Mouse (Mus musculus): ENCODE measurements around the gene 2810408A11Rik. TPM values are rescaled to one million over a fixed set of nuclear protein-coding genes. Genes with fewer than 3 reads are reported as not detected.
"Not testable (repeated sequence)": the region's sequence is repeated elsewhere in the genome, so short reads cannot be mapped to it uniquely, and the experiment has no call there.

Gene 2810408A11Rik
- polyA plus RNA-seq, 1 experiment from 2014 or later, result 16.1 TPM

DNA sequence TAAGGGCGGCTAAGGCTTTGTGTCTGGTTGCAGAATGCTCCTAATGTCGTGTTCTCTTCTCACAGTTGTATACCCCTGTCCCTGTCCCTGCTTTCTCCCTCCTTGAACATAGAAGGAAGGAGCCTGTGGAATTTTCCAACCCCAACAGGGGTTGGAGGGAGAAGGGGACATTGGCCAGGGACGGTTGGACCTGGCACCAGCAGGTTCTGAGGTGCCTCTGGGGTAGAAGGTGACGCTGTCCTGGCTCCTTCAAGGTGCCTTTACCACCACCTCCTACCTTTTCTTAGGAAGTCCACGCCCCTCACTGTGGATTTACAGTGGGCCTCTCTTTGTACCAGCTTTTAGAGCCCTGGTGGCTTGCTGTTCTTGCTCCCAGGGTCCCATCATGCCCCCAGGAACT is 37.0 kb upstream of the 2810408A11Rik start:
- Histone ChIP-seq H3K9ac (replicated peaks) (peak overlapping the region; percentile 36; the same call in 1 of the 2 replicates), H3K4me3 (replicated peaks) (no peak overlapping the region), H3K4me2 (replicated peaks) (no peak overlapping the region), H3K36me3 (no peaks in the 10 kb centered on the region), H3K27ac (no peak overlapping the region), H3K9me3 (no peaks in the 10 kb centered on the region), H3K27me3 (peaks cover 46% of the 10 kb centered on the region), H3K4me1 (replicated peaks) (peaks cover 21% of the 10 kb centered on the region)
- WGBS, result 68% methylated on average over 5 of the region's 5 CpGs
- ATAC-seq, result no peak

DNA sequence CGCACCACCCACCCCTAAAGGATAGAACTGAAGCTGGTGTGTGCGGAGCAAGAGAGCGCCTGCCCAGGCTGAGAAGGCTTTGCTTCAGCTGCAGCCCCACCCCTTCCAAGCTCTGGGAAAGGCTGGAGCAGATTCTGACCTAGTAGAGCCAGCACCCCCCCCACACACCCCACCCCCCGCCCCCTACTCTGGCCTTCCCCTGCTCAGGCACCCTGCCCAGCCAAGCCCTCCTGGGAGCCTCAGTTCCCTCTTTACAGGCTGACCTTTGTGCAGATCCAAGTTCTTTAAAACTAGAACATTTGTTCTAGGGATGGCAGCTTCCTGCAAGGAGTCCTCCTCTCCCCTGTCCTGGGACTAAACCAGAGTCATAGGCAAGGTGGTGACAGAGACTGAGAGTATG is 36.6 kb upstream of the 2810408A11Rik start:
- Histone ChIP-seq H3K9me3 (no peaks in the 10 kb centered on the region), H3K27me3 (peaks cover 46% of the 10 kb centered on the region), H3K4me1 (replicated peaks) (peaks cover 21% of the 10 kb centered on the region), H3K4me3 (replicated peaks) (no peak overlapping the region), H3K9ac (replicated peaks) (no peak overlapping the region), H3K27ac (no peak overlapping the region), H3K4me2 (replicated peaks) (no peak overlapping the region), H3K36me3 (no peaks in the 10 kb centered on the region)
- WGBS, result 38% methylated on average over 4 of the region's 4 CpGs
- no peak for ATAC-seq

DNA sequence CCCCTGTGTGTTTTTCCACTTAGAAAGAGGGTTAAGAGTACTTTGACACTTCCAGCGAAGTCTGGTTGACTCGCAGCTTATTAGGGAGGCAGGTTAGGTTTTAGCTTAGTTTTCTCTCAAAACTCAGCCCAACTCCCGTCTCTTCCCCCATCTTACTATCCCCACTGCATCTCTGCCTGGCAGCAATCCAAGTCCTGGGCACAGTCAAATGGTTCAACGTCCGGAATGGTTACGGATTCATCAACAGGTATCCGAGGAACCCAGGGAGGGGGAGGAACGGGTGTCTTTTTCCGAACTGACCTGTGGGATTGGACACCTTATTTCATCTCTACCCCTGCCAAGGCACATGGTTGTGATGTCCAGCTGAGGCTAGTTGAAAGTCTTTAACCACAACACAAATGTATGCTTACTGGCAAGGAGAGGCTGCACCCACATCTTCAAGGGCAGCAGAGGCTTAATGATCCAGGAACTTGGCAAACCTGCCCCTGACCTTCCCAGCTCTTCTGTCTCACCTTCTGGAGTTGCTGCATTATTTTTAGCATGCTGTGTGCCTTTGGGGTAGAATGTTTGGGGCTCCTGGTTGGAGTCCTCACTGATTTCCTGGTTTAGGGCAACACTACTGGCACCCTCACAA is 36.0 kb upstream of the 2810408A11Rik start:
- Histone ChIP-seq H3K9me3 (no peaks in the 10 kb centered on the region), H3K36me3 (no peaks in the 10 kb centered on the region), H3K27ac (no peak overlapping the region), H3K4me2 (replicated peaks) (peak overlapping the region; percentile 99), H3K9ac (replicated peaks) (peak overlapping the region; percentile 75), H3K27me3 (peaks cover 46% of the 10 kb centered on the region), H3K4me3 (replicated peaks) (peak overlapping the region; percentile 61), H3K4me1 (replicated peaks) (peaks cover 21% of the 10 kb centered on the region)
- no peak for ATAC-seq
- WGBS, result 44% methylated on average over 9 of the region's 9 CpGs

DNA sequence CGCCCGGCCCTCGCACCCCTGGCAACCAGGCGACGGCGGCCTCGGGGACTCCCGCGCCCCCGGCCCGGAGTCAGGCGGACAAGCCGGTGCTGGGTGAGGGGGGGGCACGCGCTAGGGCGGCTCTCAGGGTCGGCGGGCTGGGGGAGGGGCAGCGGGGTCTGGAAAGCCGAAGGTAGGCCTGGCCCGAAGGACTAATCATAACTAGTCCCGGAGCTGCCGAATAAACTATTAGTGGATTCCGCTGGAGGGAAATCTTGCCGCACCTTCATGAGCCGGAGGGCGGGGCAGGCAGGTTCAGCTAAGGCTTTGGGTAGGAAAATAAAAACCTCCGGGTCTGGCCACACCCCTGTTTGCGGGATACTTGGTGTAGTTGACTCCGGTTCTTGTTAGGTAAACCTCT is 35.4 kb upstream of the 2810408A11Rik start:
- peak overlapping the region; percentile 99 for H3K4me2 ChIP-seq (replicated peaks)
- 2% methylated on average over 30 of the region's 30 CpGs for WGBS
- peak; percentile 31 for ATAC-seq
- H3K4me1 ChIP-seq (replicated peaks), result peaks cover 21% of the 10 kb centered on the region
- peak overlapping the region; percentile 75 for H3K9ac ChIP-seq (replicated peaks)
- peak overlapping the region; percentile 61 for H3K4me3 ChIP-seq (replicated peaks)
- no peaks in the 10 kb centered on the region for H3K36me3 ChIP-seq
- no peak overlapping the region for H3K27ac ChIP-seq
- H3K9me3 ChIP-seq, result no peaks in the 10 kb centered on the region
- H3K27me3 ChIP-seq, result peaks cover 46% of the 10 kb centered on the region

DNA sequence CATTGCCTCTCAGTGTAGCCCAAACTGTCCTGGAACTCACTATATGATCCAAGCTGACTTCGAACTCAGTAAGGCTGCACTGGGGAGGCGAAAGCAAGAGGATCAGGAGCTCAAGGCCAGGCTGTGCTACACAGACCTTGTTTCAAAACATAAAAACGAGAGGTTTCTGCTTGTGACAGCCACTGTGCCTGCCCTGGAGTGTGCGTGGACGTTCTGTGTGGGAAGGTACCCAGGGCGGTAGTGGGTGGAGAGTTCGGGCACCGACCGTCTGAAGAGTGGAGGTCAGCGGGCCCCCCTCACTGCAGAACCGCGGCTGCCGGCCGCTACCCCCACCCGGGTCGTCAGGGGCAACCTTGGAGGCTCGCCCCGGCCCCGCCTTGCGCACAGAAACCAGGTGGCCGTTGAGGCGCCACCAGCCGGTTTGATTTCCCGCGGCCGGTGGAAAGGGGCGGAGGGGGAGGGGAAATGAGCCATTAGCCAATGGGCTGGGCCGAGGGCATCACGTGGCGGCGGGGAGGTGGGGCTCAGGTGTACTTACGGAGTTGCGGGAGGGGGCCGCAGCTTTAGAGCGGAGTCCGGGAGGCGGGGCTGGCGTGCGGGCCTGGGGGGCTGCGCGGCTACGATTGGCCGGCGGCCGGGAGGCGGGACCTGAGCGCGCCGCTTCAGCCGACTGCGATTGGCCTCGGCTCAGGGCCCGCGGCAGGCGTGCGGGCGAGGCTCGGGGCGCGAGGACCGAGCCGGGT is 34.5 kb upstream of the 2810408A11Rik start, which contains the start of gene Ybx2:
Gene Ybx2, plus strand, starts transcription at position 660 of the 743 bp plus-strand sequence.
- WGBS, result 2% methylated on average over 50 of the region's 62 CpGs

DNA sequence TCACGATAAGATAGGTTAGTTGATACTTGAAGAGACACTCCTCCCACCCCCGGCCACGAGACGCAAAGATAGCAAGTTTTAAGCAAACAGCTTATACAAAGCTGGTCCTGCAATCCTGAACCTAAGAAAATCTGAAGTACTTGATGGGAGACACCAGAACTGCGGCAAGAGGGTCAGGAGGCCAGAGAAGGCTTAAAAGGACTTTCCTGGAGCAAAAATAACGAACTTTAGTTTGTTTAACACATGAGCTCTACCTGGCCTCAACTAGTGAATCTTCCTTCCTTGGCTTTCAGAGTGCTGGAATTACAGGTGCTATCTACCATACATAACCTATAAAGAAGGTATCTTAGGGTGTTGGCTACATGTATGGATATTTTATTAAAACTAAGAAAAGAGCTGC is 33.9 kb upstream of the 2810408A11Rik start:
- peak overlapping the region; percentile 99 for H3K4me2 ChIP-seq (replicated peaks)
- H3K9ac ChIP-seq (replicated peaks), result no peak overlapping the region
- H3K4me1 ChIP-seq (replicated peaks), result peaks cover 21% of the 10 kb centered on the region
- H3K9me3 ChIP-seq, result no peaks in the 10 kb centered on the region
- peak overlapping the region; percentile 7; the same call in 1 of the 2 replicates for H3K4me3 ChIP-seq (replicated peaks)
- 14% methylated on average over 6 of the region's 6 CpGs for WGBS
- peaks cover 46% of the 10 kb centered on the region for H3K27me3 ChIP-seq
- H3K36me3 ChIP-seq, result no peaks in the 10 kb centered on the region
- ATAC-seq, result no peak
- H3K27ac ChIP-seq, result no peak overlapping the region

More for the DNA sequence above, 34.5 kb upstream of the 2810408A11Rik start, which contains the start of gene Ybx2:
- peak; percentile 92 for ATAC-seq
- H3K4me3 ChIP-seq (replicated peaks), result peak within 1 kb of the TSS; percentile 61
- H3K27me3 ChIP-seq, result peaks cover 46% of the 10 kb centered on the region
- H3K36me3 ChIP-seq, result no peaks in the 10 kb centered on the region
- peak within 1 kb of the TSS; percentile 75 for H3K9ac ChIP-seq (replicated peaks)
- no peaks in the 10 kb centered on the region for H3K9me3 ChIP-seq
- H3K4me2 ChIP-seq (replicated peaks), result peak within 1 kb of the TSS; percentile 99
- 0 out of 2 replicates have a peak within 1 kb of the TSS, but pooled peaks have one; percentile 35 for H3K27ac ChIP-seq
- H3K4me1 ChIP-seq (replicated peaks), result peaks cover 21% of the 10 kb centered on the region

DNA sequence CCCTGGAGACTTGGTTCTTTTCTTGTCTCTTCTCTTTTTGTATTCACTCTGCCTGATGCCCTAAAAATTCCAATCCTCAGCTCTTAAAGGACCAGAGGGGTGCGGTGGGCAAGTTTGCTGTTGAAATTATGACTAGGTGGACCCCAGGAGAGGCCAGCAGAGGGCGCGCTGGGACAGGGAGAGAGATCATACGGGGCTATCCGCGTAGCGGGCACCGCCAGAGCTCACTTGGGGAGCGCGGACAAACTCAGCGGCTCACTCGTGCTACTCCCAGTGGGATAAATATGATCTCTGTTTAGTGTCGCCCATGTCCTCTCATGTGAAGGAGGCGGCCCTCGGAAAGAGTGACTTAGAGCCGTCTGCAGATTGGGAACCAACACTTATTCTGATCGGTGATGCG is 33.4 kb upstream of the 2810408A11Rik start:
- Histone ChIP-seq H3K36me3 (no peaks in the 10 kb centered on the region), H3K4me1 (replicated peaks) (peaks cover 21% of the 10 kb centered on the region), H3K4me2 (replicated peaks) (peak overlapping the region; percentile 99), H3K9ac (replicated peaks) (no peak overlapping the region), H3K9me3 (no peaks in the 10 kb centered on the region), H3K4me3 (replicated peaks) (peak overlapping the region; percentile 7; the same call in 1 of the 2 replicates), H3K27ac (no peak overlapping the region), H3K27me3 (peaks cover 43% of the 10 kb centered on the region)
- ATAC-seq, result peak; percentile 59; the same call in 1 of the 2 replicates
- 1% methylated on average over 18 of the region's 18 CpGs for WGBS

DNA sequence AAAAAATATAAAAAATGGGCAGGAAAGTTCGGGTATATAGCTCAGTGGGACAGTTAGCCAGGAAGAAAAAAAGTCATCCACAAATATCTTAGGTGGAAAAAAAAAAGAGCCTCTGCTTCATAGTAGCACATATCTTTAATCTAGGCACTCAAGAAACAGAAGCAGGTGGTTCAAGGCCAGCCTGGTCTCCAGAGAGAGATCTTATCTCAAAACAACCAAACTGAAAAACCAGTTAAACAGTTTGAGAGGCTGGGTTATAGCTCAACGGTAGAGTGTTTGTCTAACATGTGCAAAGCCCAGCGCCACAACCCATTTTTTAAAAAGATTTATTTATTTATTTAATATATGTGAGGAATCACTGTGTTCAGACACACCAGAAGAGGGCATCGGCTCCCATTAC is 32.3 kb upstream of the 2810408A11Rik start:
- Histone ChIP-seq H3K4me2 (replicated peaks) (no peak overlapping the region), H3K9me3 (no peaks in the 10 kb centered on the region), H3K27ac (no peak overlapping the region), H3K27me3 (peaks cover 32% of the 10 kb centered on the region), H3K36me3 (no peaks in the 10 kb centered on the region), H3K9ac (replicated peaks) (no peak overlapping the region), H3K4me3 (replicated peaks) (no peak overlapping the region), H3K4me1 (replicated peaks) (peaks cover 21% of the 10 kb centered on the region)
- 82% methylated on average over 4 of the region's 4 CpGs for WGBS
- ATAC-seq, result no peak

DNA sequence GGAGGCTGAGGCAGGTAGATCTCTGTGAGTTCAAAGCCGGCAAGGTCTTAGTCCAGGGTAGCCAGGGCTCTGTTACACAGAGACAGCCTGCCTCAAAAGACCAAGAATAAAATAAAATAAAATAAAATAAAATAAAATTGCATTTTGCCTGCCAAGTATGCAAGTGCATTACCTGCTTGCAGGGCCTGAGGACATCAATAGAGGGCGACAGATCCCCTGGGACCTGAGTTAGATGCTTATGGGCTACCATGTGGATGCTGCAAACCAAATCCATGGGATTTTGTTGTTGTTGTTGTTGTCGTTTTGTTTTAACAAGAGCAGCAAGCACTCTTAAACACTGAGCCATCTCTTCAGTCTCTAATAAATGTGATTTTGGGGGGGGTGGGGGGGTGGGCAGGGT is 31.5 kb upstream of the 2810408A11Rik start:
- Histone ChIP-seq H3K4me2 (replicated peaks) (no peak overlapping the region), H3K4me1 (replicated peaks) (peaks cover 19% of the 10 kb centered on the region), H3K36me3 (no peaks in the 10 kb centered on the region), H3K27ac (no peak overlapping the region), H3K9me3 (no peaks in the 10 kb centered on the region), H3K27me3 (peaks cover 23% of the 10 kb centered on the region), H3K4me3 (replicated peaks) (no peak overlapping the region), H3K9ac (replicated peaks) (no peak overlapping the region)
- WGBS, result 42% methylated on average over 3 of the region's 3 CpGs
- no peak for ATAC-seq

DNA sequence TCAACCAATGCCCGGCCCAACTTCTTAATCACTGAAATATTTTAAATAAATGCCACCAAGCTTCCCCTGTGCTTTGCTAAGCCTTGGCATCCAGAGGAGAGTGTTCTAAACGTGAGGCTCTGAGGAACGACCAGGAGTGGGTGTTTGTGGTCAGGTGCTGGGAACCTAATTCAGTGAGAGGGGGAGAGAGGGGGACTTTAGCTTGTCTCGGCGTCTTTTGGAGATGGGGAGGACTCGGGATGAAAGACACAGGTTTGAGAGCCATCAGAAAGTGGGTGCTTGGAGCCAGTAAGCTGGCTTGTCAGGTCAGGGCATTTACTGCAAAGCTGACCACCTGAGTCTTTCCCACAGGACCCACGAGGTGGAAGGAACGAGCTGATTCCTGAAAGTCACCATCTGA is 31.0 kb upstream of the 2810408A11Rik start:
- Histone ChIP-seq H3K27ac (no peak overlapping the region), H3K4me3 (replicated peaks) (no peak overlapping the region), H3K4me2 (replicated peaks) (no peak overlapping the region), H3K27me3 (peaks cover 19% of the 10 kb centered on the region), H3K9me3 (no peaks in the 10 kb centered on the region), H3K4me1 (replicated peaks) (peaks cover 15% of the 10 kb centered on the region), H3K36me3 (no peaks in the 10 kb centered on the region), H3K9ac (replicated peaks) (no peak overlapping the region)
- 77% methylated on average over 8 of the region's 8 CpGs for WGBS
- ATAC-seq, result no peak

DNA sequence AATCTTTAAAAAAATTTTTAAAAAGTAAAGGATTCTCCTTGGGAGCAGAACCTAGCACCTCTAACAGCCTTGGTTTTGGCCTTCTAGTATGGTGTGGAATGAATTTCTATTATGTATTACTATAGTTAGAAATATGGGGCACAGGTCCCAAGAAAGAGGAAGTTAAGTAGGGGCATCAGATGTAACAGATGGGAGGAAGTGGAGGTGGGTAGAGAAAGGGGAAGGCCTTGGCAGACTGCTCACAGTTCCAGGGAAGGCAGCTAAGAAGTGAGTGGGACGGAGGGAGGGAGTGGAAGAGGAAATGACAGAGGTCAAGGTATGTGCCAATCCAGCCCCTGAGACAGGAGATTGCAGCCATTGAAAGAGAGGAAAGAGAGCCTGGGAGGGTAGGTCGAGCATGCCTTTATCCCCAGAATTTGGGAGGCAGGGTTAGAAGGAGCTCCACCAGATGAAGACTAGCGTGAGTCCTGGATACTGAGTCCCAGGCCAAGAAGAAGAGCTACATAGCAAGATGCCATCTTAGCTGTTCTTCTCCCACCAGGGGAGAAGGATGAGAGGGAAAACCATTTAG is 30.3 kb upstream of the 2810408A11Rik start:
- no peaks in the 10 kb centered on the region for H3K9me3 ChIP-seq
- ATAC-seq, result no peak
- 83% methylated on average over 3 of the region's 3 CpGs for WGBS

DNA sequence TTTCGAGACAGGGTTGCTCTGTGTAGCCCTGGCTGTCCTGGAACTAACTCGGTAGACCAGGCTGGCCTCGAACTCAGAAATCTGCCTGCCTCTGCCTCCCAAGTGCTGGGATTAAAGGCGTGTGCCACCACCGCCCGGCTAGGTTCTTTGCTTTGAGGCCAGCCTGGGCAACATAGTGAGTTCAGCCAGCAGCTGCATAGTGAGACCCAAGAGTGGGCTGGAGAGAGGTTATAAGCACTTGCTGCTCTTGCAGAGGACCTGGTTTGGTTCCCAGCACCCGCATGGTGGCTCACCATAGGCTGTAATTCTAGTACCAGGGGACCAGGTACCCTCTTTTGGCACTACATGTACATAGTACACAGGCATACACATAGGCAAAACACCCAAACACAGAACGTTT is 29.4 kb upstream of the 2810408A11Rik start:
- not testable (repeated sequence) for H3K27ac ChIP-seq; ATAC-seq; H3K4me3 ChIP-seq (replicated peaks); H3K4me2 ChIP-seq (replicated peaks); H3K9me3 ChIP-seq; H3K27me3 ChIP-seq; H3K36me3 ChIP-seq; H3K4me1 ChIP-seq (replicated peaks); H3K9ac ChIP-seq (replicated peaks)
- 91% methylated on average over 8 of the region's 8 CpGs for WGBS

More for the DNA sequence above, 30.3 kb upstream of the 2810408A11Rik start:
- H3K27me3 ChIP-seq, result peaks cover 11% of the 10 kb centered on the region; the same call in 1 of the 2 replicates
- H3K36me3 ChIP-seq, result no peaks in the 10 kb centered on the region
- no peak overlapping the region for H3K9ac ChIP-seq (replicated peaks)
- H3K4me1 ChIP-seq (replicated peaks), result peaks cover 7% of the 10 kb centered on the region
- no peak overlapping the region for H3K4me2 ChIP-seq (replicated peaks)
- no peak overlapping the region for H3K4me3 ChIP-seq (replicated peaks)
- H3K27ac ChIP-seq, result no peak overlapping the region
